Mouse (Mus musculus) Muller cell, postnatal 12 days (primary cell): ENCODE data around the gene Hist1h2ae.
"Not testable (repeated sequence)": the region's sequence is repeated elsewhere in the genome, so short reads cannot be mapped to it uniquely, and the experiment has no call there.

Experiments used
- DNase-seq: peaks from one replicate; pipeline ENCODE4 v3.0.0-alpha.2; 2015; ENCODE audit errors: inconsistent ontology term

Hist1h2ae gene

DNA sequence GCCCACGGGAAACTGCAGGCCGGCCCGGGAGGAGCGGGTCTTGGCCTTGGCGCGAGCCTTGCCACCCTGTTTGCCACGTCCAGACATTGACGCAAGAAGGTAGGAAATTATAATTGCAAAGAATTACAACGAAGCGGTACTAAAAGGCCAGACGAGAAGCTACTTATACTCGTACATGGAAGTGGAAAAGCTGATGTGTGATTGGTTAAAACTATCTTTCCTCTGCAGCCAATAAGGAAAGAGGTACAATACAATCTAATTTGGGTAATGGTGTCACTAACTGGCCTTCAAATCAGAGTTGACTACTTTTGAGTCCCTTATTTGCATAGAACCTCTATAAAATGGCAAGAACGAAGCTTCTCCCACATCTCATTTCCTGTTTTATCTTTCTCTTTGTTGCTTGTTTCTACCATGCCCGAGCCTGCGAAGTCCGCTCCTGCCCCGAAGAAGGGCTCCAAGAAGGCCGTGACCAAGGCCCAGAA lies at the start of gene Hist1h2ae, which contains the start of gene Hist1h2bg:
Gene Hist1h2ae, minus strand, starts transcription at position 199 of the 482 bp plus-strand sequence.
Gene Hist1h2bg, plus strand, starts transcription at position 375 of the 482 bp plus-strand sequence.
- DNase-seq = peak; percentile 96

DNA sequence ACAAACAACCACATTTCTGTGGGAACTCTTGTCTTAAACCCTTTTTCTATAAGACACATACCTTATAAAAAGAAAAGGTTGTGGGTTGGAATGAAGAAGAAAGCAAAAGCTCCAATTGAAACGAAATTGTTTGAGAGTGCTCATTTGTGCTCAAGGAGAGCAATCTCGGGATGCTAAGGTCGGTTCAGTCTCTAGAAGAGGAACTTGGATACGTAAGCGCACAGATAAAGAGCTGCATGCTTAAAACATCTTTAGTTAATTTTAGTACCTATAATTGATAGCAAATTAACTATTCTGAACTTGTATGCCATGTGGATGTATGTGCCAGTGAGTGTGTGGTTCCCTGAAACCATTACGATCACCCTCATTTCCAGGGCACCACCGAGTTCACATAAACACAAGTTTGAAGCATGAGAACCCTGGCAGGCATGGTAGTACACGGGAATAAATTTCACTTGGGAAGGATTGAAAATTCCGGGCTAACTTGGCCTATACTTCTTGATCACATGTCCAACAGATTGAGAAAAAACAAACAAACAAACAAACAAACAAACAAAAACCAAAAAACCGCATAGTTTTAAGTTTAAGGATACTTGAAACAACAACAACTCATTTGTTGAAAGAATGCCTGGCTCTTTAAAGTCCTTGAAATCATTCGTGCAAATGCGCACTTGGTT lies 49.2 kb upstream of the Hist1h2ae start:
- DNase-seq = no peak

DNA sequence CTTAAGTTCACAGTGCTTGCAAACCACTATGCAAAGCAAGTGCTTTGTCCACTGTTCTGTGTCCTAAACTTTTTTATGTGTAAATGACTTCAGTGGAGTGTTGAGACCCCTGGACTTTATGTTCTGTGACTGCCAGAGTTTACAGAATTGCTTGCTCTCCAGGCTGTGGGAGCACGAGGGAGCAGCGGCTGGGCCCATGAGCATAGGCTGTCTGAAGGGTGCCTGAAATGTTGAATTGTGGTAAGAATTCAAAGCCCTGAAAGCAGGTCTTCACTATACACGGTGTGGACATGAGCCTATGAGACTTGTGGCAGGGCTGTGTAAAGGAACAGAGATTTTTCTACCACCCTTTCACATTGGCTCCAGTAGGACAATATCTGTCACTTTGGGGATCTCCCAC lies 40.6 kb upstream of the Hist1h2ae start:
- no peak for DNase-seq

DNA sequence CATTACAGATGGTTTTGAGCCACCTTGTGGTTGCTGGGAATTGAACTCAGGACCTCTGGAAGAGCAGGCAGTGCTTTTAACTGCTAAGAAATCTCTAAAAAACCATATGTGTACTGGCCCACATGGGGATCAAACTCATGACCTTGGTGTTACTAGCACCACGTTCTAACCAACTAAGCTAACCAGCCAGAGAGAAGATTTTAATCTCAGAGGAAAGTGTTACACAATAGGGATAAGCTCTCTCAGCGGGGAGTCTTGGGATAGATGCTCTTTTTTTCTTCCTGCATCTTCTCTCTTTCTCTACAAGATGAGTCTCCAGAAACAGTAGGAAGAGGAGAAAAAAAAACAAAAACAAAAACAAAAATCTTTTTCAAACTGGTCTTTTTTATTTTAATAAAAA lies 39.4 kb upstream of the Hist1h2ae start:
- DNase-seq = no peak

DNA sequence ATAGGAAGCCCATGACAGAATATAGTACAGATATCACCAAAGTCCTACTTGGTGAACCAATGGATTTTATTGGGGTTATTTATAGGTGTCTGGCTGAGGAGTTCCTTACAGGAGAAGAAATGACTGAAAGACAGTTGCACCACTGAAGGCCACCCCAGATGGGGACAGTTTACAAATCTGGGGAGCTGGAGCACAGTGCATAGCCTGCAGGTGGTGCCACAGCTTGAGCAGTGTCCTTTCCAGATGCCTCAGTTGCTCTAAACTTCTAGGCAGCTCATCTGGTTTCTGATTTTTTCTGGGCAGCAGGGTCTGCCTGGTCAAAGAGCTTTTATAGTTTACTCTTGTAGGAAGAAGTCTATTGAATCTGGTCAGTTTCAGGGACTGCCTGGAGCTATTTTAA lies 38.8 kb upstream of the Hist1h2ae start:
- DNase-seq = no peak

DNA sequence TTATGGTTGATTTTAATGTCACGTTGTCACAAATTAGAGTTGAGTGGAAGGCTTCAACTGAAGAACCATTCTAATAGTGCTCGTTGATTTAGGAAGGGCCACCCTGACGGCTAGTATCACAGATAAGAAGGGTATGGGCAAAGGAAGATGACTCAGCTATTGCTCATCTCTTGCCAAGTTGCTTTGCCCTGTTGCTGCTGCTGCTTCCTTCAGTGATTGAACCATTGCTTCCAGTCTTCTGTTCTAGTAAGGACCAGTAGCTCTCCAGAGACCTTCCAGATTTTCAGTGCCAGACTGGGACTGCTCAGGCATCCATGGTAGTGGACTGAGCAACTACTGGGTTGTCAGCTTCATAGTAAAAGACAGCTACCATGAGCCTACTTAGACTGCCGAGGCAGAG lies 38.2 kb upstream of the Hist1h2ae start:
- no peak for DNase-seq

DNA sequence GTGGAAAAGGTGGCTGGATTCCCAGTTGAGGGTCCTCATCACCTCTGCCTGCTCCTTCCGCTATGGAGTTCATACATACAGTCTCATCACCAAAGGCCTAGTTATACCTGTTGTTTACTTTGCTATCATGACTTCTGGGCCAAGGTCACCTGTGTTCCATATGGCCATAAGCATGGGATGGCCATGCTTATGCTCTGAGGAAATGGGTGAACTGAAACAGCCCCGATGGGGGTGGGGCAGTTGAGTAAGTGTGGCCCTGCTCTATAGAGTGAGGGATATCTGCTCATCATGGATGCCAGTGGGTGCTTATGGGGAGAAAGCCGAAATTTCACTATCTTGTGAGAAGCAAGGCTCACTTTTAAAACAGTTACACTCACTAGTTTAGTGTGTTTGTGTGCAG lies 34.0 kb upstream of the Hist1h2ae start:
- DNase-seq = no peak

DNA sequence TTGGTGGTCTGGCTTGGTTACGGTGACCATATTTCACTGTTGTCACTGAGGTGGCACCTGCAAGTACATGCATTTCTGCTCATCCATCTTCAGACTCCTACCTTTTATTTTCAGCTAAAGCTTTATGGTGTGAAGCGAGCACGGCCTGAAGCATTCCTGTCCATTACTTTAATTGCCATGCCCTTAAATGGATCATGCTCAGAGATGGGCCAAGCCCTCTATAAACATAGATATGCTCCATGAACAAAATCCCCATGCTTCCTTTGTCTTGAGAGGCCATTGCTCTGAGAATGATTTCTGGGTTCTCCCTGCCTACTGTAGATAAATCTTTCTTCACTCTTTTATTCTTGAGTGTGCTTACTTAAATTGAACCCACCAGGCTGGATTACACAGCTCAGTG lies 33.4 kb upstream of the Hist1h2ae start:
- DNase-seq = no peak

DNA sequence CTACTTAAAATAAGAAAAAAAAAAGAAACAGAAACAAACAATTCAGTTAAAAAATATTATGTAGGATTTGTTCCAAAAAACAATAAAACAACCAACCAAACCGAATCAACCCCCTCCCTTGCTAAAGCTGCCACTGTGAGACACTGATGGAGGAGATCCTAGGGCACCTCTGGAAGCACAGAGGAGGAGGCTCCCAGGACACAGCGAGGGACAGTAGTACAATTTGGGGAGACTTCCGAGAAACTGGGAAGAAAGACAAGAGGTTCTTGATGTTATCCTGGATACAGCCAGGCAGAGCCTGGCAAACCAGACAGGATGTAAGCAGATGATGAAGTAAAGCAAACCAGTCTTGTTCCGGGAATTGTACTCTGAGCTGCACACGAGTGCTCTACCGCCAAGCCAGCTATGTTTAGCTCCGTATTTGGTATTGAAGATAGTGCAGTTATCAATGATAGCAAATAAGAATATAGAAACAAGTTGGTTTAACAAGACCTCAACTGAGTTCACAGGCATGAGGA lies 32.2 kb upstream of the Hist1h2ae start:
- DNase-seq = no peak

DNA sequence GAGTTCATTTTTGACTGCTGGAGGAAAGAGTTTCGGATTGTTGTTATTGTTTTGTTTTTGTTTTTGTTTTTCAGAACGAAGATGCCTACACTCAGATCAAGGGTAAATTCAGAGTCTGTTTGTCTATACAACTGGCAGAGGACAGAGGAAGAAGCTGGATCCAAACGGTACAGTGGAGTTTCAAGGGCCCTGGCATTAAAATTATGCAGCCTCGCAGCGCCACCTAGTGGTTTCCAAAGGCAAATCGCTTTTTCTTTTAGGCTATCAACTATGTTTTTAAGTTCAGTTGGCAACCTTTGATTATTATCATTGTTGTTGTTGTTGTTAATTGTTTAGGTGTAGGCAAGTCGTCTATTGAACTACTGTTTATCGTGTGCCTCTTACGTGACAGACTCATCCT lies 26.9 kb upstream of the Hist1h2ae start:
- DNase-seq = peak; percentile 46

DNA sequence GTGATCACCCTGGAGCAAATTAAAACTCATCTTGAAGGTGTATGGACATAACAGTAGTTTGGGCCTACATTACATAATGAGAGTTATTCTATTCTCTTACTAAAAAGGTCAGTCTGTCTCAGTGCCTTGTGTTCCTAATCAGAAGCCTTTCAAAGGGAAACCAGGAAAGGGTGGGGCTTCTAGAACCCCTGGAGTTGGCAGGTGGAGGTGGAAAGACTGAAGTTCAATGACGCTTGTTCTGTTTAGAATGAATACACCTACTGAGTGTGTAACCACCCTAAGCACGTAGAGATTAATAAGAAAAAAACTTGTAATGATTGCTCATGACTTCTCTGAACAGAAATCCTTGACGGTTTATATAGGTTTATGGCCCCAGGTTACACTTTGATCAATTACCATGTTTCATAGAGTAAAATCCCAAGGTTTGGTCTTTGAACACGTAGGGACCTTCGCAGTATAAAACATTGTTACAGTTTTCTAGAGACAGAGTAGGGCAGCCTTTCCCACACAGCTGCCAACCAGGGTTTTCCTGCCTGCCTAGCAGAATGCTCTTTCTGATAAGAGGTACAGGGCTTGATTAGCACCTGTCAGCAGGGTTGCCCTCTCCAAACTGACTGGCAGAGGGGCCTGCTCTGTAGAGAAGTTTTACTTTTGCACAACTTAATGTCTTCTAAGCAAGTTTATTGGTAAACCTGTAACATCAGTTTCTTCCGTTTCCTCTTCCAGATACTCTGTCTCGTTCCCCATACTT lies 24.8 kb upstream of the Hist1h2ae start:
- no peak for DNase-seq

DNA sequence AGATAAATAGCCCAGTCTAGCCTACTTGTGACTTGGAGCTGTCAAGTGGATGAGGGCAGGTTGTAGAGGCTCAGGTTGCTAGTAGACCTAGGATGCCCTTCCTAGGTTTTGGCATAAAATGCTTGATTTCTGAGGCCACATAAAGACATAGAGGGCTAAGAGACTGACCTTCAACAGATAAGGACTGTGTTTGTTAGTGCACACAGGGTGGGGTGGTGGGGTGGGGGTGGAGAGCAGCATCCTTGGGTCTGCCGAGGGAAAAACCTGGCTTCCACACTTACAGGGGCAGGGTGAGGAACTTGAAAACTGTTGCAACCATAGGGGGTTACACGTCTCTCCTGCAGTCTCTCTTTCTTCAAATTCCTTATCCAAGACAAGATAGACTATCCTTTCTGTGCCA lies 24.2 kb upstream of the Hist1h2ae start:
- DNase-seq = no peak

DNA sequence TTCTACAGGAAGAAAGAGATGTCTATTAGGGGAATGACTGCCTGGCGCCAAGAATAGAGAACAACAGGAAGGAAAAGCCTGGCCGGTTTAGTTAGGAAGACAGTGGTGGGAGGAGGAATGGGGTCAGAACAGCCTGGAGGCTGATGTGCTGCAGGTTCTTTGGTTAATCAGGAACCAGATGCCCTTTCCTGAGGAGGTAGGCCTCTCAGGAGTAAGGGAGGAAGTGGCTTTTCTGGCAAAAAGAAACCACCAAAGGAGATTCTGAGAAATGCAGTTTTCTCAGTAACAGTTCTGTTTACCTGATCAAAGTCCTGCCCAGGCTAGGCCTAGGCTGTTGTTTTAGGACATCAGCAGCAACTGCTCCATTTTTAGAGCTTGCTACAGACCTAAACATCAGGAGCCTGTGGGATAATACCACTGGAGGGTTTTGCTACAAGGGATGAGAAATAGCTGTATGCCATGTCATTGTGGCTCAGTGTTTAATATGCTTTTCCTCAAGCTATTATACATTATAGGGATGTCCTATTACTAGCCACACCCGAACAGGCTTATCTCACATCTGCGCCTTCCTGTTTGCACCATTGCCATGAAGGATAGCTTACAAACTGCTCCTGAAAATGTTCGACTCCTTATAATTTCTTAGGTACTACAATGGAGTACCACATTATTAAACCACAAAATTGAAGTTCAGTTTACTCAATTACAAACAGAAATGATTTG lies 22.2 kb upstream of the Hist1h2ae start:
- no peak for DNase-seq

DNA sequence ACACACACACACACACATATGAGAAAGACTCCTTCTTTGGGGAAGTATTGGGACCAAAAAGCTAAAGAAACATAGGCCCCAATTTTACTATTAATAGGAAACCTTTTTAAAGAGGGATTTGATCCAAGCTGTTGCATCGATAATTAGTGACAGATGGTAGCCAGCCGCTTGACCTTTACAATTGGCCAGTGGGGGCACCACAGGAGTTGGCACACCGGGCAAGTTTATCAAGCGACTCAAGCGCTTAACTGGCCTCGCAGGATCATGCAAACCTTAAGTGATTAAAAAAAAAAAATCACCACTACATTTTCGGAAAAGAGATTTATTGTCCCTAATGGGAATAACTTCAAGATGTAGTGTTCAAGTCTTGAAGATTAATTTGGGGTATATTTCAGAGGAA lies 21.6 kb upstream of the Hist1h2ae start:
- no peak for DNase-seq

DNA sequence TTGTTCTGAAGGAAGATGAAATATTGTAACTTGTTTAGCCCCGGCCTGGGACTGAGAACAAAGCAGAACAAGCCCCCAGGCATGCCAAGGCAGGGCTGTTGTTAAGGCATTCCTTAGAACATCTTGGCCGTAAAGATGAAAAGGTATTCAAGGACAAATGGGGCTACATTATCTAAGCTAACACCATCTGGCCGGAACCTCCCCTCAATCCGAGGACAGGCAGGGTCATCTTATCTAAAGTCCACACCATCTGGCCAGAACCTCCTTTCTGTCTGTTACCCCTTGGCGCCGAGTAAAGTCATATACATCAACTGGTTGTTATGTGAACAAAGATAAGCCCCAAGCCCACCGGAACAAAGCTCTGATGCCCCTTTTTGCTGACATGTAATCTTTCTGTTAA lies 20.9 kb upstream of the Hist1h2ae start:
- DNase-seq = not testable (repeated sequence)

DNA sequence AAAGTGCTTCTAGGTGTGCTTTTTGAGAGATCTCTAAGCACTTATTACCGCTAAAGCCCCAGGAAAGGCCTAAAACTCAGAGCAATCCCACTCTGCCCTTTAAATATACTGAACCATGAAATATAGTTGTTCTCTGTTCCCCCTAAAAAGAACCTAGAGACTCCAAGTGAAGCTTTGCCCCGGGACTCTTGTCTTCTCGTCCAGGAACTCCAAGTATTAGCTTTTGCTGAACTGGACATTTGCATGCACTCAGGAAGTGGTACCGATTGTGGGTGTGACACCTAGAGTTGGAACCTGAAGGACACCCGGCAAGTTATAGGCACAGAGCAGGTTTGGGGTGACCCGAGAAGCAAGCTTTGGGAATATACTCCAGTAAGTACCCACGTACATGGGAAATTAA lies 20.2 kb upstream of the Hist1h2ae start:
- DNase-seq = no peak

DNA sequence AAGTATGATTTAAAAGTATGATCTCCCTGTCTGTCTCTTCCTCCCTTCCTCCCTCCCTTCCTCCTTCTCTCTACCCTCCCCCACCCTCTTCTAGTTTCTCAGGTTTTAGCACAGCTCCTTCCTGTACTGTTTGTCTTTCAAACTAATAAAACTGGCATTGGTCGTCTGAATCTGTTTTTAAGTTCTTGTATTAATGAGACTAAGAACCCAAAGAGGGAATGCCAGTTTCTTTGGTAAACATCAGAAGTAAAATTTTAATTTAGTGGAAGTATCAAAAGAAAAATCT lies 15.9 kb upstream of the Hist1h2ae start:
- DNase-seq = no peak

DNA sequence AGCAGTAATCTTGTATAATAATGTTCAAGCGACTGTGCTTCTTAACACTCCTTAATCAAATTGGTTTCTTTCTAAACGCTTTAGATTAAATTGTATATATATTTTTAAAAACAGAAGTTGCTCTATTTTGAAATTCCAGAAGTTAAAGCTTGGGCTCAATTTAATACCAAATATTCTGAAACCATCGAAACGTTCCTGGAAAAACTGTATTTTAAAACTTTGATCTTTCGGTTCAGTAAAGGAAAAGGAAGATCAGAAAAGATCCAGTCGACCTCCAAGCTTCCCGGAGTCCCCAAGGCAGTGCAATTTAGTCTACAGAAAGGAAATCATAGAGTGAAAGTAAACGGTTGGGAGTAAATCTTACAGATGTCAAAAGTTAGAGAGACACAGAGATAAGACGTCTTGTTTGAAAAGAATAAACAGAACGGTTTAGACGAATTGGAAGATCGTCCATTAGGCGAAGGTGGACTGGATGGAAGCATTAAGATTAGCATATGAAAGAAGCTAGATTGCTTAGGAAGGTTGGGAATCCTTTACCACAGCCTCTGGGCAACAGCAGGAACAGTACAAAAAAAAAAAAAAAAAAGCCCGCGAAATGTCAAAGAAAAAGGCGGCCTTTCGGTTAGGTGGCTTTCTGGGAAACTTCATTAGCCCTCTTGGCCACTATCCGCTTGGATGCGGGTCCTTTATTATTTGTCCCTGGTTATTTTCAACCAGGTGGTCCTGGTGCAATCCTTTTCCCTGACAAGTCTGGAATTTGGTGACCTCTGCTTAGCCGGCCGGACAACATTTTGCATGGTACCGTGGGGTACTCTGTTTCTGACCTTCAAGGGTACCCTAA lies 15.3 kb upstream of the Hist1h2ae start:
- no peak for DNase-seq

DNA sequence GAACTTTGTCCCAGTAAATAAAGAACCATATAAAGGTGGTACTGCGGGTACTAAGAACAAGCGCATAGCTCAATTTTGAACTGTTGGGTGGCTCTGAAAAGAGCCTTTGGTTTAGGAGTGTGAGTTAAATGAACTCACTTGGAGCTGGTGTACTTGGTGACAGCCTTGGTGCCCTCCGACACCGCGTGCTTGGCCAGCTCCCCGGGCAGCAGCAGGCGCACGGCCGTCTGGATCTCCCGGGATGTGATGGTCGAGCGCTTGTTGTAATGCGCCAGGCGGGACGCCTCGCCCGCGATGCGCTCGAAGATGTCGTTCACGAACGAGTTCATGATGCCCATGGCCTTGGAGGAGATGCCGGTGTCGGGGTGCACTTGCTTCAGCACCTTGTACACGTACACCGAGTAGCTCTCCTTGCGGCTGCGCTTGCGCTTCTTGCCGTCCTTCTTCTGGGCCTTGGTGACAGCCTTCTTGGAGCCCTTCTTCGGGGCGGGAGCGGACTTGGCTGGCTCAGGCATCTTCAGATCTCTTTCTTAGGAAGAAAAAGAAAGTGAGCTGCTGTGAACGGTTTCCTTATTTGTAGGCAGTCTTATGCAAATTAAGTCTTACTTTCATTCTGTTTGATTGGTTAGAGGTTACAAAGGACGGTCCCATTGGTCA lies 14.6 kb upstream of the Hist1h2ae start:
- peak; percentile 89 for DNase-seq

DNA sequence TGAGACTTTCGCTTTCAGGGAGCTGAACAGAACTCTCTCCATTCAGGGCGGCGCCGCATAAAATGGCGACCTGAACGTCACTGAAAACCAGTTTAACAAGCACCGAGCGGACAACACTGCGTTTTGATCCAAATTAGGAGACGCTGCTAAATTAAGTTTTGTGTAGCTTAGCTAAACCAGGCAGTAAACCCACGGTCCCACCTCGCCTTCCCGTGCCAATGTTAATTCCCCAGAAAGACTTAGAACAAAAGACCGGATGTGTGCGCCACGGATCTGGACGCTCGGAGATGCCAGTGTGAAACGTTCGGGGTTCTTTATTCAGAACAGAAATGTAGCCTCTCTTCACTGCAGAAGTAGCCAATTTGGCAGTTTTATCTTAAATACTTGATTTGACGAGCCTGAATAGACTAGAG lies 14.0 kb upstream of the Hist1h2ae start:
- DNase-seq = peak; percentile 88

DNA sequence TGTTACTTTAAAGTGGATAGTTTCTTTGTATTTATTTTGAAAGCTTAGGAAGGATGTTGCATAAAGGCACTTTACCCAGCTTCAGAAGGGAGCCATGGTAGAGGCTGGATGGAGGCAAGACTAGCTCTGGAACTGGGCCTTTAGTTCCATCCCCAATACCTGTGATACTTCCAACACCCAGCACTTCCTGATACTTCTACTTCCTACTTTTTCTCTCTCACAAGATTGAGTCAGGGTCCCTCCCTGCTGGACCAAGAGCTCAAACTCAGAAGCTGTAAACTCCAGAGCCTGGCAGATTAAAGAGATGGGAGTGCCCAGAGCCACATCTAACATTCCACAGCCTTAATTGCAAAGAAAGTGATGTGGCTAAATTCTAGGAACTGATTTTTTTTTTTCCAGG lies 13.3 kb upstream of the Hist1h2ae start:
- DNase-seq = no peak
